In genomic region chr6:25709250-25709895, GRCm38 (mm10) we compare ENCODE assay signal across 9 mouse cellular contexts. TPM values are rescaled to one million over a fixed set of nuclear protein-coding genes. Genes with fewer than 3 reads are reported as not detected.
A peak's percentile ranks its signal among the peaks of the same experiment; 100 is the strongest.
DNase-seq lines count a peak whose midpoint lies in the region; ATAC-seq lines count a peak whose summit lies in the region.
"Had no signal": no experiment of that assay in that cellular context is flagged by ENCODE, and none has a peak within 500 bp of the region (broad histone marks: within the 10 kb centered on the region; RNA-seq: fewer than 3 reads in every experiment).

No protein-coding gene starts in this region.

- H3K4me2 ChIP-seq in embryonic facial prominence, embryonic 12.5 days (replicated peaks): no peak overlapping the region
- no peak overlapping the region for H3K4me2 ChIP-seq in midbrain, embryonic 12.5 days (replicated peaks)
- H3K4me2 ChIP-seq: limb, embryonic 12.5 days had no signal

- DNase-seq in kidney, adult 8-10 months: peak; percentile 1 to 41
- DNase-seq in kidney, adult 18-20 months: no peak
- DNase-seq in adrenal gland, adult 2 months: peak; percentile 27
- DNase-seq in layer of hippocampus, adult 11-12 months (ENCODE audit: low spot score): peak; percentile 80
- no peak for DNase-seq in MN1 (ENCODE audit: low spot score)

- no peak overlapping the region for H3K9ac ChIP-seq in embryonic facial prominence, embryonic 12.5 days
- no peak overlapping the region for H3K9ac ChIP-seq in midbrain, embryonic 12.5 days (replicated peaks)
- H3K9ac ChIP-seq: limb, embryonic 12.5 days had no signal

- ATAC-seq in embryonic facial prominence, embryonic 12.5 days (ENCODE audit: insufficient number of reproducible peaks, insufficient read depth, low FRiP score, low TSS enrichment): 0 out of 2 replicates have a peak, but pooled peaks have one; percentile 41
- ATAC-seq in midbrain, embryonic 12.5 days (ENCODE audit: low FRiP score, low read depth): peak; percentile 68
- no peak for ATAC-seq in erythroblast, adult 5-6 weeks (replicated peaks; ENCODE audit: low FRiP score, poor library complexity, severe bottlenecking)

- H3K4me1 ChIP-seq in embryonic facial prominence, embryonic 12.5 days: no peaks in the 10 kb centered on the region
- H3K4me1 ChIP-seq in midbrain, embryonic 12.5 days: no peaks in the 10 kb centered on the region
- H3K4me1 ChIP-seq: limb, embryonic 12.5 days had no signal

- no peaks in the 10 kb centered on the region for H3K9me3 ChIP-seq in embryonic facial prominence, embryonic 12.5 days
- no peaks in the 10 kb centered on the region for H3K9me3 ChIP-seq in midbrain, embryonic 12.5 days
- H3K9me3 ChIP-seq: limb, embryonic 12.5 days had no signal

- H3K36me3 ChIP-seq in embryonic facial prominence, embryonic 12.5 days: no peaks in the 10 kb centered on the region
- H3K36me3 ChIP-seq in midbrain, embryonic 12.5 days: no peaks in the 10 kb centered on the region
- H3K36me3 ChIP-seq: limb, embryonic 12.5 days had no signal

- no peaks in the 10 kb centered on the region for H3K27me3 ChIP-seq in embryonic facial prominence, embryonic 12.5 days
- no peaks in the 10 kb centered on the region for H3K27me3 ChIP-seq in midbrain, embryonic 12.5 days
- H3K27me3 ChIP-seq: limb, embryonic 12.5 days had no signal

- H3K4me3 ChIP-seq in embryonic facial prominence, embryonic 12.5 days: no peak overlapping the region
- H3K4me3 ChIP-seq in midbrain, embryonic 12.5 days: no peak overlapping the region
- H3K4me3 ChIP-seq: limb, embryonic 12.5 days had no signal

- no peak overlapping the region for H3K27ac ChIP-seq in embryonic facial prominence, embryonic 12.5 days
- no peak overlapping the region for H3K27ac ChIP-seq in midbrain, embryonic 12.5 days (replicated peaks)
- H3K27ac ChIP-seq: limb, embryonic 12.5 days had no signal

- 40% methylated on average over 6 of the region's 6 CpGs for WGBS in embryonic facial prominence, embryonic 12.5 days
- 52% methylated on average over 6 of the region's 6 CpGs for WGBS in midbrain, embryonic 12.5 days

RNA-seq across cellular contexts. Expression of gene Gpr37, which starts 18.8 kb away (rescaled TPM):
- under 1 TPM; 0.09 to 0.41 TPM for total RNA-seq in adrenal gland, adult 2 months (2021)
- polyA plus RNA-seq in adrenal gland, adult 2 months (2012; rRNA removed): 0.33 and 0.42 TPM in 2 replicates
- polyA plus RNA-seq in embryonic facial prominence, embryonic 12.5 days (2016; fragmentation: Nextera tagmentation; extraction: Ambion mirVana): 2.3 TPM in 2 replicates
- polyA plus RNA-seq in midbrain, embryonic 12.5 days (2016; fragmentation: Nextera tagmentation; extraction: Ambion mirVana): 0.92 and 1.2 TPM in 2 replicates
- total RNA-seq in erythroblast, adult 5-6 weeks (2015; ENCODE audit: low replicate concordance): not detected in 2 replicates
- total RNA-seq in erythroblast, adult 5-6 weeks (2017; ENCODE audit: low replicate concordance): not detected in 2 replicates

Comparison
In these comparisons a context has a peak if more than half of its experiments do, and no peak if none do; other contexts are left out.
1. DNase-seq: peak in kidney, adult 8-10 months (2 of 2), adrenal gland, adult 2 months (single experiment) and layer of hippocampus, adult 11-12 months (single experiment); none in kidney, adult 18-20 months (single experiment) and MN1 (single experiment).